Mouse (Mus musculus): ENCODE measurements around the gene Mmp19. TPM values are rescaled to one million over a fixed set of nuclear protein-coding genes. Genes with fewer than 3 reads are reported as not detected.
A peak's percentile ranks its signal among the peaks of the same experiment; 100 is the strongest.
"Not testable (repeated sequence)": the region's sequence is repeated elsewhere in the genome, so short reads cannot be mapped to it uniquely, and the experiment has no call there.

Gene Mmp19
- polyA plus RNA-seq, 1 experiment = 3.4 TPM

DNA sequence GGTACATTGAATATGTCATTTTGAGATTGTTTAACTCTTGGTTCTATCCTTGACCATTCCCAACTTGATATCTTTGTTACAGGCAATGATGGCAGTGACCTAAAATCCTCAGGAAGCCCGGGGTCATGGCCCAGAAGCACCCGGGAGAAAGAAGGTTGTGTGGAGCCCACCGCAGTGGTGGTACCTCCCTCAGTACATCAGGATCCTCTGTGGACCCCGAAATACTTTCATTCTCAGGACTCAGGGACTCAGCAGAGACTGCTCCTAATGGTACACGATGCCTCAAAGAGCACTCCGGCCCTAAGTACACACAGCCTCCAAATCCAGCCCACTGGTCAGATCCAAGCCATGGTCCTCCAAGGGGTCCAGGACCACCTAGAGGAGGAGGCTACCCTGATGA, 15.4 kb downstream of the Mmp19 start:
- Histone ChIP-seq H3K4me3 (replicated peaks) (peak overlapping the region; percentile 100), H3K4me1 (peaks cover 67% of the 10 kb centered on the region)
- TF ChIP-seq GATA1 (IDR thresholded peaks at IDR 0.05; ENCODE audit: borderline replicate concordance, low read length) (no peak), FLI1 (IDR thresholded peaks at IDR 0.05; ENCODE audit: low read length) (no peak)

DNA sequence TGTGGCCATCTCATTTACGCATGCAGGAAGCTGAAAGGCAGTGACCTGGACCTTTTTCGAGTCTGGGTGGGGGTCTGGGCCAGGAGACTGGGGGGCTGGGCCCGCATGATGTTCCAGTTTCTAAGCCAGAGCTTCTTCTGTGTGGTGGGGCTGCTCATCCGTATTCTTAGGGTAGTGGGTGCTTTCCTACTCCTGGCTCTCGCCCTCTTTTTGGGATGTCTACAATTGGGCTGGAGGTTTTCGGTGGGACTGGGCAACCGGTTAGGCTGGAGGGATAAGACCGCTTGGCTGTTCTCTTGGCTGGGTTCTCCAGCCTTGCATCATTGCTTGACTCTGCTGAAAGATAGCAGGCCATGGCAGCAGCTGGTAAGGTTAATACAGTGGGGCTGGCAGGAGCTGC, 16.3 kb downstream of the Mmp19 start:
- no peaks in the 10 kb centered on the region for H3K9me3 ChIP-seq
- peaks cover 66% of the 10 kb centered on the region for H3K4me1 ChIP-seq
- H3K27me3 ChIP-seq (replicated peaks) = no peaks in the 10 kb centered on the region
- peaks cover 54% of the 10 kb centered on the region for H3K36me3 ChIP-seq (replicated peaks; ENCODE audit: low read length)
- TF ChIP-seq GATA1 (IDR thresholded peaks at IDR 0.05; ENCODE audit: borderline replicate concordance, low read length) (no peak), FLI1 (IDR thresholded peaks at IDR 0.05; ENCODE audit: low read length) (no peak)
- H3K4me3 ChIP-seq (replicated peaks) = peak overlapping the region; percentile 81

More for the DNA sequence above, 15.4 kb downstream of the Mmp19 start:
- Histone ChIP-seq H3K27me3 (replicated peaks) (no peaks in the 10 kb centered on the region), H3K36me3 (replicated peaks; ENCODE audit: low read length) (peaks cover 63% of the 10 kb centered on the region), H3K9me3 (no peaks in the 10 kb centered on the region)

DNA sequence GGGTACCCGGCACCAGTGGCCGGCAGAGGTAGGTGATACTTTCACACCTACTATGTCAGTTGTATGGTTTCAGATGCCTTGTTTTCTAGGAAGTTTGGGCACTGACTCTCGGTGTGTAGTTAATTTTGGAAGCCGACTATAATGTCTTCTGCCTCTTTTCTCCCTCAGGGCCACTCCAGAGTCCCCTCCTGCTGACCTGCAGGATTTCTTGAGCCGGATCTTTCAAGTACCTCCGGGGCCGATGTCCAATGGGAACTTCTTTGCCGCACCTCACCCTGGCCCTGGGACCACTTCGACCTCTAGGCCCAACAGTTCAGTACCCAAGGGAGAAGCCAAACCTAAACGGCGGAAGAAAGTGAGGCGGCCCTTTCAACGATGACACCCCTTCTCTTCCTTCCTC, 26.3 kb downstream of the Mmp19 start, which contains the start of gene Sarnp:
TSS of gene Sarnp (plus strand) at position 301 of the 400 bp plus-strand sequence.
- no peak within 1 kb of the TSS for H3K4me3 ChIP-seq (replicated peaks)
- no peak for TF ChIP-seq FLI1 (IDR thresholded peaks at IDR 0.05; ENCODE audit: low read length)
- TF ChIP-seq GATA1 (IDR thresholded peaks at IDR 0.05; ENCODE audit: borderline replicate concordance, low read length) = no peak
- peaks cover 80% of the 10 kb centered on the region for H3K36me3 ChIP-seq (replicated peaks; ENCODE audit: low read length)
- H3K27me3 ChIP-seq (replicated peaks) = no peaks in the 10 kb centered on the region
- H3K9me3 ChIP-seq = no peaks in the 10 kb centered on the region
- peaks cover 27% of the 10 kb centered on the region for H3K4me1 ChIP-seq

DNA sequence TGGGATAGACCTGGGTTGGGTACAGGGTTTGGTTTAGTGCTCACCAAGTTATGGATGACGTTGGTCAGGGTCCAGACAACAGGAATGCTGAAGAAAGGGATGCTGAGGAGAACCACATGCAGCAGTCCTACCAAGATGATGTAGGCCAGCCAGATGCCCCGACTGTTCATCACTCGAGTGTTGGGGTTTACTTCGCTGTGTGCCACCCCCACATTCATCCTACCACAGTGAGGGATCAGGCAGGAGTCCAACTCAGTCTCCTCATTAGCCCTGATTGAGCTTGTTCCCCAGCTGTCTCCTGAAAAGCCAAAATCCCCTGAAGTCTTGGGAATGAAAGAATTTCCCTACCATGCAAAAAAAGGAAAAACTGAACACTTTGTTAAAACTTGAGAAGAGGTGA, 29.5 kb downstream of the Mmp19 start:
- peak overlapping the region; percentile 35 for H3K4me3 ChIP-seq (replicated peaks)
- no peak for TF ChIP-seq GATA1 (IDR thresholded peaks at IDR 0.05; ENCODE audit: borderline replicate concordance, low read length)
- no peak for TF ChIP-seq FLI1 (IDR thresholded peaks at IDR 0.05; ENCODE audit: low read length)

DNA sequence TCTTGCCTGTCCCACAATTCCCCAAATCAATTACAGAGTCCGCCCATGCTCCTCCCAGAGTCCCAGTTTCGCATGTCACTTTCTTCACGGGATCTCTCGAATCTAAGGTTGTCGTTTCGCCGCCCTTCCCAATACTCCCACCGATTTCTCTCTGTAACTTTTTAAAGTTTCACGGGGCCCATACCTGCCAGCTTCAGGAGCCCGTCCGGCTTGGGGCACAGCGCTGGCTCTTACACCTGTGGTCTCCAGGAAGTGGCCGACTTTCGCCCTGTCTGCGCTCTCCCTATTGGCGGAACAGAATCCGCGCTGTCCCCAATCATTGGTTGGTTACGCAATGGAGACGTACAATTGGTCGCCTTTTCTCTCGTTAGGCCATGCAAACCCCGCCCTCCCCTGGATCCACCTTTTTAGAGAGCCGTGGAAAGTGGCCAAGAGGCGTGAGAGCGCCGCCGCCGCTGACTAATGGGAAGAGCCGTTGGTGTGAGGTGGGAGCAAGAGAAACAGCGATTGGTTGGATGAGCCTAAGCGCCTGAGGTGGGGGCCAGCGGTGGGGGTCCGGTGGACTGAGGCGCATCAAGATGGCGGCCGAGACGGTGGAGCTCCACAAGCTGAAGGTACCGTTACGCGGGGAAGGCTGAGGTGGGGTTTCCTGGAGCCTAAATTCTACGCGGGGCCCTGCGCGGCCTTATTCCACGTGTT, 30.8 kb downstream of the Mmp19 start, which contains the start of gene Ormdl2:
TSS of gene Ormdl2 (minus strand) at position 288 of the 699 bp plus-strand sequence.
- Histone ChIP-seq H3K4me1 (peaks cover 37% of the 10 kb centered on the region), H3K27me3 (replicated peaks) (no peaks in the 10 kb centered on the region), H3K4me3 (replicated peaks) (peak within 1 kb of the TSS; percentile 95), H3K36me3 (replicated peaks; ENCODE audit: low read length) (peaks cover 56% of the 10 kb centered on the region), H3K9me3 (no peaks in the 10 kb centered on the region)
- TF ChIP-seq GATA1 (IDR thresholded peaks at IDR 0.05; ENCODE audit: borderline replicate concordance, low read length) (no peak), FLI1 (IDR thresholded peaks at IDR 0.05; ENCODE audit: low read length) (no peak)

More for the DNA sequence above, 29.5 kb downstream of the Mmp19 start:
- Histone ChIP-seq H3K27me3 (replicated peaks) (no peaks in the 10 kb centered on the region), H3K36me3 (replicated peaks; ENCODE audit: low read length) (peaks cover 62% of the 10 kb centered on the region), H3K4me1 (peaks cover 33% of the 10 kb centered on the region), H3K9me3 (no peaks in the 10 kb centered on the region)

DNA sequence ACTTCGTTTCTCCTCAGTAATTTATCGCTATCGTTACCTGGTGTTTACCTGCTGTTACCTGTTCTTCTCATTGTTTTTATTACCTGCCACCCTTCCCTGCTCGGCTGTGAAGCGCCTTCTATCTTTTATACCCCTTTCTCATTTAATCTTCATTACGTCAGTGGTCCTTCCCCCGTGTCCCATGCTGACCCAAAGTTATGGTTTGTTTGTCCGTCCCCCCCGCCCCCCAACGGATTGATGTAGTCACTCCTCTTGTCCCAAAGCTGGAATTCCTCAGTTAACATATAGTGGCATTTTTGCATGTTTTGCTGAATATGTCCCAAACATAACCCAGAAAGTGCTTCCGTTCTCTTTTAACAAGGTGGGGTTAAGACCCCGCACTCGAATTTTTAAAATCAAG, 31.4 kb downstream of the Mmp19 start:
- peak overlapping the region; percentile 95 for H3K4me3 ChIP-seq (replicated peaks)
- no peak for TF ChIP-seq GATA1 (IDR thresholded peaks at IDR 0.05; ENCODE audit: borderline replicate concordance, low read length)
- TF ChIP-seq FLI1 (IDR thresholded peaks at IDR 0.05; ENCODE audit: low read length) = no peak
- H3K9me3 ChIP-seq = no peaks in the 10 kb centered on the region
- peaks cover 37% of the 10 kb centered on the region for H3K4me1 ChIP-seq
- H3K36me3 ChIP-seq (replicated peaks; ENCODE audit: low read length) = peaks cover 56% of the 10 kb centered on the region
- H3K27me3 ChIP-seq (replicated peaks) = no peaks in the 10 kb centered on the region

DNA sequence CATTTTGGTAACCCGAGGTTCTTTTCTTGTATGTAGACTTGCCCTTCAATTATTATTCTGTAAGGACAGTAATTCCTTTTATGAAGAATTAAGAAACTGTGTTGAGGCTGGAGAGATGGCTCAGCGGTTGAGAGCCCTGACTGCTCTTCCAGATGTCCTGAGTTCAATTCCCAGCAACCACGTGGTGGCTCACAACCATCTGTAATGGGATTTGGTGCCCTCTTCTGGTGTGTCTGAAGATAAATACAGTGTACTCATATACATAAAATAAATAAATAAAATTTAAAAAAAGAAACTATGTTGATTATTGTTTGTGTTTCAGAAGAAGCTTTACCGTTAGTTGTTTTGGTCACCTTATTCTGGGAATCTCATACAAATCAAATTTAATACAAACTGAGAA, 32.4 kb downstream of the Mmp19 start:
- H3K4me3 ChIP-seq (replicated peaks) = peak overlapping the region; percentile 95
- not testable (repeated sequence) for H3K27me3 ChIP-seq (replicated peaks); H3K9me3 ChIP-seq
- H3K4me1 ChIP-seq = peaks cover 37% of the 10 kb centered on the region
- peaks cover 54% of the 10 kb centered on the region for H3K36me3 ChIP-seq (replicated peaks; ENCODE audit: low read length)

DNA sequence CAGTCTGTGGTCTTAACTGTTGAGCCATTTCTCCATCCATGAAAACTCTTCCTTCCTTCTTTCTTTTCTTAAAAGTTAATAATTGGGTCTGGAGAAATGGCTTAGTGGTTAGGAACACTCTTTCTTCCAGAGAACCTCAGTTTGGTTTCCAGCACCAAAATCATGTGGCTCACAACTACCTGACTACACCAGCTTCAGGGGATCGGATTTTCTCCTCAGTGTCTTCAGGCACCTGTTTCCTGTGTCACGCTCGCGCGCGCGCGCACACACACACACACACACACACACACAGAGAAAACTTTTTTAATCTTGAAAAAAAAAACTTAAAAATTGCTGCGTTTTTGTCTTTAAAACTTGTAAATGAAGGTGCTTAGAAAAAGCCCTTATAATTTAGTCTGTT, 33.1 kb downstream of the Mmp19 start:
- TF ChIP-seq FLI1 (IDR thresholded peaks at IDR 0.05; ENCODE audit: low read length) (no peak), GATA1 (IDR thresholded peaks at IDR 0.05; ENCODE audit: borderline replicate concordance, low read length) (no peak)
- Histone ChIP-seq H3K4me3 (replicated peaks) (no peak overlapping the region), H3K4me1 (peaks cover 37% of the 10 kb centered on the region), H3K9me3 (no peaks in the 10 kb centered on the region), H3K36me3 (replicated peaks; ENCODE audit: low read length) (peaks cover 51% of the 10 kb centered on the region), H3K27me3 (replicated peaks) (no peaks in the 10 kb centered on the region)

DNA sequence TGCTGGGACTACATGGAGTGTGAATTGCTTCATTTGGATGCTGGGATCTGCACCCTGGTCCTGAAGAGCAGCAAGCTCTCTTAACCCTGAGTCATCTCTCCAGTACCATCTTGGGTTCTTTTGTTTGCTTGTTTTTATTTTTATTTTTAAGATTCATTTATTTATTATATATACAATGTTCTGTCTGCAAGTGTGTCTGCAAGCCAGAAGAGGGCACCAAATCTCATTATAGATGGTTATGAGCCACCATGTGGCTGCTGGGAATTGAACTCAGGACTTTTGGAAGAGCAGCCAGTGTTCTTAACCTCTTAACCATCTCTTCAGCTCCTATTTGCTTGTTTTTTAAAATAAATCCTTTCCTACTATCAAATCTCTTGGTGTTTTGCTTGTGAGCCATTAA, 46.7 kb downstream of the Mmp19 start:
- TF ChIP-seq FLI1 (IDR thresholded peaks at IDR 0.05; ENCODE audit: low read length) = no peak
- no peak for TF ChIP-seq GATA1 (IDR thresholded peaks at IDR 0.05; ENCODE audit: borderline replicate concordance, low read length)
- Histone ChIP-seq H3K4me1 (peaks cover 3% of the 10 kb centered on the region; the same call in 1 of the 2 replicates), H3K4me3 (replicated peaks) (no peak overlapping the region), H3K27me3 (replicated peaks) (no peaks in the 10 kb centered on the region), H3K36me3 (replicated peaks; ENCODE audit: low read length) (peaks cover 93% of the 10 kb centered on the region), H3K9me3 (peaks cover 3% of the 10 kb centered on the region; the same call in 1 of the 2 replicates)

DNA sequence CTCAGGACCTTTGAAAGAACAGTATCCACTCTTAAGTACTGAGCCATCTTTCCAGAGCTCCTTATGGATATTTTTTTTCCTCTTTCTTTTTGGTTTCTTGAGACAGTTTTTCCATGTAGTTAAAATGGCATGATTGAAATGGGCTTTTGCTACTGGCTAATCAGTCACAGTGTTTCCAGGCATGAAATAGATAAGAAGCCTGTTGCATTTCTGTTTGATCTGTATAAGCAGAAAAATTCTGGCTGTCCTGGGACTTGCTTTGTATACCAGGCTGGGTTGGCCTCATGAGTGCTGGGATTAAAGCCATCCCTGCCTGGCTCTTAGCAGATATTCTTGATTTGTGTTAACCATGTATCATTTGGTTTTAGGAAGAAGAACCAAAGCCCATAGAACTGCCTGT, 48.7 kb downstream of the Mmp19 start:
- peaks cover 3% of the 10 kb centered on the region; the same call in 1 of the 2 replicates for H3K4me1 ChIP-seq
- peaks cover 91% of the 10 kb centered on the region for H3K36me3 ChIP-seq (replicated peaks; ENCODE audit: low read length)
- no peak overlapping the region for H3K4me3 ChIP-seq (replicated peaks)
- TF ChIP-seq FLI1 (IDR thresholded peaks at IDR 0.05; ENCODE audit: low read length) (no peak), GATA1 (IDR thresholded peaks at IDR 0.05; ENCODE audit: borderline replicate concordance, low read length) (no peak)
- no peaks in the 10 kb centered on the region for H3K27me3 ChIP-seq (replicated peaks)
- H3K9me3 ChIP-seq = no peaks in the 10 kb centered on the region
